Mouse (Mus musculus) cortical plate, adult 2 months (tissue): ENCODE results near the gene Abcc3. TPM values are rescaled to one million over a fixed set of nuclear protein-coding genes. Genes with fewer than 3 reads are reported as not detected.

Experiments used
- H3K27ac ChIP-seq: fragments of 200-500 bp; 2 replicates; pipeline ENCODE4 v1.5.1; 2012; ENCODE audit warnings: low read length, control low read depth, inconsistent platforms; ENCODE audit not compliant: insufficient read depth
- H3K4me1 ChIP-seq: fragments of 200-500 bp; 2 replicates; pipeline ENCODE4 v1.6.1; 2011; ENCODE audit warnings: low read length; ENCODE audit not compliant: control insufficient read depth, insufficient read depth
- H3K4me3 ChIP-seq: fragments of 200-500 bp; 2 replicates; pipeline ENCODE4 v1.5.1; 2011; ENCODE audit warnings: mild to moderate bottlenecking, low read length, control low read depth; ENCODE audit not compliant: insufficient read depth
- CTCF ChIP-seq: fragments of 200-500 bp; IDR thresholded peaks from 2 replicates; pipeline ENCODE4 v1.5.1; 2011; ENCODE audit warnings: mild to moderate bottlenecking, control low read depth, low read length; ENCODE audit not compliant: insufficient read depth; ENCODE audit errors: extremely low read depth
- POLR2A ChIP-seq: fragments of 200-500 bp; IDR thresholded peaks from 2 replicates; pipeline ENCODE4 v1.6.1; 2011; ENCODE audit warnings: mild to moderate bottlenecking, low read length, control low read depth; ENCODE audit not compliant: insufficient read depth; ENCODE audit errors: extremely low read depth
- polyA plus RNA-seq: library from polyadenylated mRNA; depleted of rRNA; stranded (reverse); fragments of >200 nt; gene quantifications from 2 replicates; pipeline ENCODE4 v1.2.3, GENCODE M21; 2012

The Abcc3 gene
- polyA plus RNA-seq, 1 experiment = 1.6 TPM

- no peaks in the 10 kb centered on the region for H3K4me1 ChIP-seq
- H3K4me3 ChIP-seq = no peak overlapping the region
- no peak overlapping the region for H3K27ac ChIP-seq
- TF ChIP-seq POLR2A (no peak), CTCF (no peak)
Measured at GRCm38 (mm10) chr11:94344470-94344869, 48.3 kb downstream of the Abcc3 start.

- no peaks in the 10 kb centered on the region for H3K4me1 ChIP-seq
- H3K27ac ChIP-seq = no peak overlapping the region
- TF ChIP-seq CTCF (no peak), POLR2A (no peak)
- H3K4me3 ChIP-seq = no peak overlapping the region
Measured at GRCm38 (mm10) chr11:94343955-94344358, 48.8 kb downstream of the Abcc3 start.

- Histone ChIP-seq H3K4me1 (no peaks in the 10 kb centered on the region), H3K27ac (no peak overlapping the region), H3K4me3 (no peak overlapping the region)
- no peak for TF ChIP-seq POLR2A
- no peak for TF ChIP-seq CTCF
Measured at GRCm38 (mm10) chr11:94342114-94342905, 50.5 kb downstream of the Abcc3 start.

- Histone ChIP-seq H3K4me1 (no peaks in the 10 kb centered on the region), H3K27ac (no peak overlapping the region), H3K4me3 (no peak overlapping the region)
- TF ChIP-seq POLR2A (no peak), CTCF (no peak)
Measured at GRCm38 (mm10) chr11:94340948-94341933, 51.6 kb downstream of the Abcc3 start.

- TF ChIP-seq CTCF = peak; percentile 63
- TF ChIP-seq POLR2A = no peak
- no peak overlapping the region for H3K27ac ChIP-seq
- no peak overlapping the region for H3K4me3 ChIP-seq
- no peaks in the 10 kb centered on the region for H3K4me1 ChIP-seq
Measured at GRCm38 (mm10) chr11:94339732-94340585, 52.8 kb downstream of the Abcc3 start.

- TF ChIP-seq POLR2A (no peak), CTCF (no peak)
- no peak overlapping the region for H3K27ac ChIP-seq
- H3K4me1 ChIP-seq = no peaks in the 10 kb centered on the region
- no peak overlapping the region for H3K4me3 ChIP-seq
Measured at GRCm38 (mm10) chr11:94338347-94338746, 54.5 kb downstream of the Abcc3 start.

- Histone ChIP-seq H3K4me3 (no peak overlapping the region), H3K27ac (no peak overlapping the region), H3K4me1 (peaks cover 5% of the 10 kb centered on the region)
- TF ChIP-seq POLR2A (no peak), CTCF (no peak)
Measured at GRCm38 (mm10) chr11:94336551-94336950, 56.2 kb downstream of the Abcc3 start.

- no peak for TF ChIP-seq CTCF
- TF ChIP-seq POLR2A = no peak
- Histone ChIP-seq H3K4me1 (peaks cover 13% of the 10 kb centered on the region), H3K27ac (no peak overlapping the region), H3K4me3 (no peak overlapping the region)
Measured at GRCm38 (mm10) chr11:94334386-94334968, 58.3 kb downstream of the Abcc3 start.

GRCm38 (mm10) chr11:94332726-94333125, 60.1 kb downstream of the Abcc3 start:
- no peak for TF ChIP-seq POLR2A
- no peak for TF ChIP-seq CTCF
- H3K27ac ChIP-seq = no peak overlapping the region
- H3K4me3 ChIP-seq = no peak overlapping the region
- H3K4me1 ChIP-seq = peaks cover 13% of the 10 kb centered on the region
